Mouse (Mus musculus) ES-E14 (cell line): ENCODE measurements around the gene Atp8b4. TPM values are rescaled to one million over a fixed set of nuclear protein-coding genes. Genes with fewer than 3 reads are reported as not detected.

Experiments used
- DNase-seq: peaks from one replicate; pipeline ENCODE4 v3.0.0-alpha.2; 2013; ENCODE audit warnings: low read depth, low spot score
- H3K27ac ChIP-seq: 2 replicates; pipeline ENCODE4 v1.5.1; 2012; ENCODE audit warnings: low read depth, mild to moderate bottlenecking, low read length, moderate library complexity, mixed read lengths; ENCODE audit not compliant: poor library complexity, insufficient read depth, severe bottlenecking
- H3K36me3 ChIP-seq: 2 replicates; pipeline ENCODE4 v1.6.1; 2012; ENCODE audit warnings: mild to moderate bottlenecking, low read length, moderate library complexity, mixed read lengths; ENCODE audit not compliant: control insufficient read depth, poor library complexity, insufficient read depth, severe bottlenecking
- H3K4me1 ChIP-seq, 2 experiments: fragments of 150-350 bp in 1 of 2; sonication (generic) in 1 of 2; 2 replicates each; pipeline ENCODE4 v1.6.1; 2012; ENCODE audit warnings: low read length in 2 of 2, mild to moderate bottlenecking in 1 of 2, mixed read lengths in 1 of 2; ENCODE audit not compliant: control insufficient read depth in 2 of 2, insufficient read depth in 2 of 2, poor library complexity in 1 of 2
- H3K4me3 ChIP-seq, 2 experiments: fragments of 150-350 bp in 1 of 2; sonication (generic) in 1 of 2; 2 replicates each; pipeline ENCODE4 v1.5.1; 2012; ENCODE audit warnings: low read length in 2 of 2, low read depth in 1 of 2, mild to moderate bottlenecking in 1 of 2, mixed read lengths in 1 of 2; ENCODE audit not compliant: insufficient read depth in 1 of 2, poor library complexity in 1 of 2, severe bottlenecking in 1 of 2
- H3K9ac ChIP-seq: 2 replicates; pipeline ENCODE4 v1.6.1; 2012; ENCODE audit warnings: low read depth, mild to moderate bottlenecking, low read length, mixed read lengths; ENCODE audit not compliant: poor library complexity, insufficient read depth, severe bottlenecking
- H3K9me3 ChIP-seq: fragments of 150-350 bp; sonication (generic); 2 replicates; pipeline ENCODE4 v1.6.1; 2012; ENCODE audit warnings: low read depth, mild to moderate bottlenecking, low read length; ENCODE audit not compliant: control insufficient read depth, insufficient read depth
- CHD2 ChIP-seq: IDR thresholded peaks from 2 replicates; pipeline ENCODE4 v1.6.1; 2014; ENCODE audit warnings: mild to moderate bottlenecking, low read depth, low read length, inconsistent platforms
- HCFC1 ChIP-seq: IDR thresholded peaks from 2 replicates; pipeline ENCODE4 v1.6.1; 2012; ENCODE audit warnings: low read length, inconsistent platforms, borderline replicate concordance; ENCODE audit not compliant: insufficient read depth
- MAFK ChIP-seq: IDR thresholded peaks from 2 replicates; pipeline ENCODE4 v1.6.1; 2014; ENCODE audit warnings: mild to moderate bottlenecking, low read depth, low read length, inconsistent platforms; ENCODE audit not compliant: insufficient read depth
- ZC3H11A ChIP-seq: IDR thresholded peaks from 2 replicates; pipeline ENCODE4 v1.6.1; 2012; ENCODE audit warnings: low read depth, mild to moderate bottlenecking, inconsistent platforms, low read length, borderline replicate concordance
- ZNF384 ChIP-seq: IDR thresholded peaks from 2 replicates; pipeline ENCODE4 v1.6.1; 2012; ENCODE audit warnings: low read depth, low read length, inconsistent platforms
- in situ Hi-C, 2 experiments: fragments of 600-800 bp; cut with MboI; formaldehyde crosslinking; loops; one replicate each; pipeline ENCODE4 v1.15.1; 2025; ENCODE audit warnings: low sequenced_read_pairs in 2 of 2, inconsistent platforms in 1 of 2; ENCODE audit not compliant: unreplicated experiment in 2 of 2
- total RNA-seq: library from RNA; depleted of rRNA; stranded (reverse); fragments of 300-350 nt; gene quantifications from 2 replicates; pipeline ENCODE4 v1.2.3, GENCODE M21; 2012; rRNA removed

The Atp8b4 gene
- total RNA-seq, 1 experiment, result 0.27 TPM

- H3K36me3 ChIP-seq, result no peaks in the 10 kb centered on the region
- no peak overlapping the region for H3K27ac ChIP-seq
- H3K4me3 ChIP-seq, result no peak overlapping the region
- no peak for DNase-seq
- TF ChIP-seq CHD2, result no peak
- no peak for TF ChIP-seq ZC3H11A
- TF ChIP-seq HCFC1, result no peak
- no peak for TF ChIP-seq MAFK
- no peak for TF ChIP-seq ZNF384
- no peaks in the 10 kb centered on the region for H3K9me3 ChIP-seq
- in situ Hi-C loops, result no loop called here
- H3K9ac ChIP-seq, result no peak overlapping the region
- H3K4me1 ChIP-seq, result no peaks in the 10 kb centered on the region
Measured at GRCm38 (mm10) chr2:126283086-126283485, 217.4 kb downstream of the Atp8b4 start.

GRCm38 (mm10) chr2:126275511-126275910 lies 225.0 kb downstream of the Atp8b4 start:
- Histone ChIP-seq H3K36me3 (no peaks in the 10 kb centered on the region), H3K4me3 (no peak overlapping the region), H3K4me1 (no peaks in the 10 kb centered on the region), H3K9me3 (no peaks in the 10 kb centered on the region), H3K9ac (no peak overlapping the region), H3K27ac (no peak overlapping the region)
- TF ChIP-seq CHD2 (no peak), ZC3H11A (no peak), HCFC1 (no peak), ZNF384 (no peak), MAFK (no peak)
- no peak for DNase-seq
- in situ Hi-C loops, result no loop called here

GRCm38 (mm10) chr2:126274826-126275405 lies 225.6 kb downstream of the Atp8b4 start:
- H3K27ac ChIP-seq, result no peak overlapping the region
- no peak for DNase-seq
- no peaks in the 10 kb centered on the region for H3K9me3 ChIP-seq
- H3K4me1 ChIP-seq, result no peaks in the 10 kb centered on the region
- no peaks in the 10 kb centered on the region for H3K36me3 ChIP-seq
- H3K4me3 ChIP-seq, result no peak overlapping the region
- TF ChIP-seq HCFC1 (no peak), MAFK (no peak), ZNF384 (no peak), CHD2 (no peak), ZC3H11A (no peak)
- no peak overlapping the region for H3K9ac ChIP-seq
- in situ Hi-C loops, result no loop called here

- Histone ChIP-seq H3K4me3 (no peak overlapping the region), H3K36me3 (no peaks in the 10 kb centered on the region), H3K4me1 (no peaks in the 10 kb centered on the region), H3K9ac (no peak overlapping the region), H3K9me3 (no peaks in the 10 kb centered on the region), H3K27ac (no peak overlapping the region)
- in situ Hi-C loops, result no loop called here
- DNase-seq, result no peak
- TF ChIP-seq MAFK (no peak), ZNF384 (no peak), HCFC1 (no peak), CHD2 (no peak), ZC3H11A (no peak)
Measured at GRCm38 (mm10) chr2:126274311-126274710, 226.2 kb downstream of the Atp8b4 start.

Other genes starting within 250 kb of the Atp8b4 start
- gene Slc27a2, start 51.7 kb upstream of the Atp8b4 start, total RNA-seq, result 51.3 and 121 TPM in 2 replicates
- 1.4 and 1.7 TPM in 2 replicates for gene Hdc, start 118.6 kb upstream of the Atp8b4 start, total RNA-seq
- 19.0 and 21.8 TPM in 2 replicates for gene Gabpb1, start 175.7 kb upstream of the Atp8b4 start, total RNA-seq
- 30.5 and 34.6 TPM in 2 replicates for gene Usp8, start 206.7 kb upstream of the Atp8b4 start, total RNA-seq